Mouse (Mus musculus) forebrain, embryonic 15.5 days (tissue): Measurements from ENCODE around the gene Dgkd. TPM values are rescaled to one million over a fixed set of nuclear protein-coding genes. Genes with fewer than 3 reads are reported as not detected.
A peak's percentile ranks its signal among the peaks of the same experiment; 100 is the strongest.
"Not testable (repeated sequence)": the region's sequence is repeated elsewhere in the genome, so short reads cannot be mapped to it uniquely, and the experiment has no call there.

Source experiments
- ATAC-seq: fragments of 200-750 bp; cut with Nextera tagmentation; replicated peaks from 2 replicates; pipeline ENCODE4 v1.8.0; 2017; ENCODE audit warnings: mild to moderate bottlenecking, moderate TSS enrichment, moderate library complexity
- H3K27ac ChIP-seq: fragments of 300-500 bp; sonication (generic); replicated peaks from 2 replicates; pipeline ENCODE4 v1.5.1; 2015; ENCODE audit warnings: mild to moderate bottlenecking, inconsistent platforms
- H3K27me3 ChIP-seq: fragments of 300-500 bp; sonication (generic); 2 replicates; pipeline ENCODE4 v1.6.1; 2015; ENCODE audit warnings: inconsistent platforms
- H3K36me3 ChIP-seq: fragments of 300-500 bp; sonication (generic); 2 replicates; pipeline ENCODE4 v1.6.1; 2015; ENCODE audit warnings: mild to moderate bottlenecking, inconsistent platforms
- H3K4me1 ChIP-seq: fragments of 300-500 bp; sonication (generic); 2 replicates; pipeline ENCODE4 v1.6.1; 2015; ENCODE audit warnings: inconsistent platforms
- H3K4me2 ChIP-seq: fragments of 300-500 bp; sonication (generic); replicated peaks from 2 replicates; pipeline ENCODE4 v1.6.1; 2015; ENCODE audit warnings: mild to moderate bottlenecking, inconsistent platforms
- H3K4me3 ChIP-seq: fragments of 300-500 bp; sonication (generic); 2 replicates; pipeline ENCODE4 v1.5.1; 2015; ENCODE audit warnings: mild to moderate bottlenecking, inconsistent platforms
- H3K9ac ChIP-seq: fragments of 300-500 bp; sonication (generic); replicated peaks from 2 replicates; pipeline ENCODE4 v1.6.1; 2015; ENCODE audit warnings: mild to moderate bottlenecking, inconsistent platforms
- H3K9me3 ChIP-seq: fragments of 300-500 bp; sonication (generic); 2 replicates; pipeline ENCODE4 v1.6.1; 2016; ENCODE audit warnings: inconsistent platforms
- WGBS: fragments of 180-500 bp; shearing (Covaris S2); methylation state at CpG from one replicate; pipeline ENCODE4 v1.1.7; 2015; ENCODE audit warnings: mixed read lengths; 5-methylcytosine and 5-hydroxymethylcytosine counted together
- polyA plus RNA-seq: library from polyadenylated mRNA; unstranded; fragments of >200 nt; fragmentation: Nextera tagmentation; extraction: Ambion mirVana; gene quantifications from 2 replicates; pipeline ENCODE4 v1.2.1, GENCODE M21; 2015

Dgkd gene
- polyA plus RNA-seq = 47.1 and 50.2 TPM in 2 replicates

DNA sequence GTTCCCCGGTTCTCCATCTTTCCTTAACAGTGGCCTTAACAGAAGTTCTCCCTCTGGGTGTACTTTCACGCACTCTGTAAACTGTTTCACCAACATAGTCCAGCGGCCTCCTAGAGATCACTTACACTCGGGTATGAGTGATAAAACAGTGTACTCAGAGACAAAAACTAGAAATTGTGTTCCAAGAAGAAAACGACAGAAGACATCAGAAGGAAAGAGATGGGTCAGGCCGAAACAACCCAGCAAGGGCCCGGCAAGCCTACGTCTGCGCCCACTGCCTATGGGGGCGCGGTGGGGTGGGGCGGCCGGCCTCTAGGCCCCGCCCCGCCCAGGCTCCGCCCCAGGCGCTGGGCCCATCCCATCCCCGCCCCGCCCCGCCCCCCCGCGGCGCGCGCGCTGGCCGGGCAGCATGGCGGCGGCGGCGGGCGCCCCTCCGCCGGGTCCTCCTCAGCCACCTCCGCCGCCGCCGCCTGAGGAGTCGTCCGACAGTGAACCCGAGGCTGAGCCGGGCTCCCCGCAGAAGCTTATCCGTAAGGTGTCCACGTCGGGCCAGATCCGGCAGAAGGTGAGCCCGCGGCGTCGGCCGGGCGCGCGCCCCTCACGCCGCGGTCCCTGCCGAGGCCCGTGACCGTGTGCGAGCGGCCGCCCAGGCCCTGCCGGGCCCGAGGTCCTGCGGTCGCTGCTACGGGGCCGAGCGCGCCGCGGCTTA is at the start of gene Dgkd:
Gene Dgkd (plus strand): TSS at position 396 of the 709 bp plus-strand sequence.
- Histone ChIP-seq H3K4me2 (peak within 1 kb of the TSS; percentile 84), H3K9ac (peak within 1 kb of the TSS; percentile 81), H3K4me3 (peak within 1 kb of the TSS; percentile 78), H3K27ac (peak within 1 kb of the TSS; percentile 47), H3K27me3 (no peaks in the 10 kb centered on the region), H3K4me1 (peaks cover 23% of the 10 kb centered on the region), H3K9me3 (no peaks in the 10 kb centered on the region), H3K36me3 (no peaks in the 10 kb centered on the region)
- WGBS = 1% methylated on average over 56 of the region's 74 CpGs
- ATAC-seq = peak; percentile 95

DNA sequence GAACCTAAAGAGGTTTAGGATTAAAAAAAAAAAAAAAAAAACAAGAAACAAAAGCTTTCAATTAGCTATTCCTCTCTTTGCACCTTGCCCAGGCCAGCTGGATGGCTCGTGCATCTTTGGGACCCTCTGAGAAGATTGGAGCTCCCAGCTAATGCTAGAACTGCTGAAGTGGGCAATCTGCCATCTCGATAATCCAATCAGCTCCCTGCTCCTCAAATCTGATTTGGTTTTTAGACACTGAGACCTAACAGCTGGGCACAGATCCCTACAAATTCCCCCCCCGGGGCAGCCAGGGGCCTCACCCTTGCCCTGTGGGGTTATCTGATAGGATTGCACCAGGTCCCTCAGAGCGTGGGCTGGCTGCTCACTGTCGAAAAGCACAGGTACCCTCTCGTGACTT is 49.5 kb upstream of the Dgkd start, which contains the start of gene Sag:
Gene Sag (plus strand): TSS at position 105 of the 400 bp plus-strand sequence.
- Histone ChIP-seq H3K4me2 (no peak within 1 kb of the TSS), H3K27me3 (no peaks in the 10 kb centered on the region), H3K9me3 (no peaks in the 10 kb centered on the region), H3K27ac (no peak within 1 kb of the TSS), H3K36me3 (no peaks in the 10 kb centered on the region), H3K4me1 (no peaks in the 10 kb centered on the region), H3K9ac (no peak within 1 kb of the TSS), H3K4me3 (no peak within 1 kb of the TSS)
- WGBS = 73% methylated on average over 6 of the region's 6 CpGs
- ATAC-seq = no peak

DNA sequence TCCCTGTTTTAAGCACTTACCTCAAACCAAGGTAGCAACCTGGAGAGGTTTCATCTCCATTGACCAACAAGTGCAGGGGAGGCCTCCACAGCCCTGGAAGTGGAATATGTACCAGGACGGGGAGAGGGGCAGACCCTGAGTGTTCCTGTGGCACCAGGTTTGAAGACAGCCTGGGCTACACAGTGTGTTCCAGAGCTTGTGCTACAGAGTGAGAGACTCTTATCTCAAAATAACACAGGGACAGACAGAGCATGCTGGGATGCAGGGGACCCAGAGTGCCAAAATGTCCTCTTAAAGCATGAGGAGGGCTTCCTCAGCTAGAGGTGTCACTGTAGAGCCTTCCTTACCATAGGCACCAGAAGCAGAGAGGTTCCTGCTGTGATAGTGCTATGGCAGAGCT is 45.3 kb upstream of the Dgkd start:
- Histone ChIP-seq H3K9ac (no peak overlapping the region), H3K27me3 (no peaks in the 10 kb centered on the region), H3K9me3 (no peaks in the 10 kb centered on the region), H3K4me2 (no peak overlapping the region), H3K4me1 (no peaks in the 10 kb centered on the region), H3K27ac (no peak overlapping the region), H3K4me3 (no peak overlapping the region), H3K36me3 (no peaks in the 10 kb centered on the region)
- no peak for ATAC-seq
- 96% methylated on average over 1 of the region's 1 CpGs for WGBS

DNA sequence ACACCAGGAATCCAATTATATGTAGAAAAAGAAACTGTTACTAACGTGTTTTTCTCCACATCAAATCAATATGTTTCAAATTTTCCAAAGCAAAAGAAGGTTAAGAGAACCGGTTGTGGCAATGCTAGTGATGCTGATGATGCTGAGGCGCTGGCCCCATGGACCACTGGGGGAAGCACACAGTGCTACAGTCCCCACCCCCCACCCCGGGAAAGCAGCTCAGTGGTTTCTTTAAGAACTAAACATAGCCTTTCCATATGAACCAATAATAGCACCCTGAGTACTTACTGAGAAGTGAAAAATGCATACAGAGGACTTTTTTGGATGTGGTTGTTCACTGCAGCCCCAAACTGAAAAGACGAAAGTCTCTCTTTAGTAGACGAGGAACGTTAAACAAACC is 41.7 kb upstream of the Dgkd start:
- Histone ChIP-seq H3K9me3 (no peaks in the 10 kb centered on the region), H3K36me3 (no peaks in the 10 kb centered on the region), H3K4me3 (no peak overlapping the region), H3K9ac (no peak overlapping the region), H3K27me3 (no peaks in the 10 kb centered on the region), H3K4me2 (no peak overlapping the region), H3K4me1 (no peaks in the 10 kb centered on the region), H3K27ac (no peak overlapping the region)
- WGBS = 89% methylated on average over 7 of the region's 7 CpGs
- no peak for ATAC-seq

DNA sequence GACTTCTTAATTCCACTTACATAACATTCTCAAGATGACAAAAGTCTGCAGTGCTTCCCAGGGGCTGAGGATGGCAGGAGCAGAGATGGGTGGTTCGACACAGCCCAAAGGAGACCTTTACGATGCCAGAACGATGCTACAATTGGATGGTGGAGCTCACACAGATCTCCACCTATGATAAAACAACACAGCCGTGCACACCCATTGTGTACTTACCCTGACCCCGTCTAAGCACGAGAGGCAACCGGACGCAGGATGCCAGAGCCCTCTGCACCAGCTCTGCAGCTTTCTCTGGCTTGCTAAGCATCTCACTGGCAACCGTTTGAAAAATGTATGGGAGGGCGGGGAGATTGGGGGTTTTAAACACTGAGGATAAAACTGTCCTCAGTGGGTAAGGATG is 41.0 kb upstream of the Dgkd start:
- no peaks in the 10 kb centered on the region for H3K36me3 ChIP-seq
- H3K4me2 ChIP-seq = no peak overlapping the region
- WGBS = 86% methylated on average over 10 of the region's 10 CpGs
- no peak overlapping the region for H3K4me3 ChIP-seq
- no peaks in the 10 kb centered on the region for H3K27me3 ChIP-seq
- no peak for ATAC-seq
- no peak overlapping the region for H3K27ac ChIP-seq
- H3K9me3 ChIP-seq = no peaks in the 10 kb centered on the region
- no peak overlapping the region for H3K9ac ChIP-seq
- no peaks in the 10 kb centered on the region for H3K4me1 ChIP-seq

DNA sequence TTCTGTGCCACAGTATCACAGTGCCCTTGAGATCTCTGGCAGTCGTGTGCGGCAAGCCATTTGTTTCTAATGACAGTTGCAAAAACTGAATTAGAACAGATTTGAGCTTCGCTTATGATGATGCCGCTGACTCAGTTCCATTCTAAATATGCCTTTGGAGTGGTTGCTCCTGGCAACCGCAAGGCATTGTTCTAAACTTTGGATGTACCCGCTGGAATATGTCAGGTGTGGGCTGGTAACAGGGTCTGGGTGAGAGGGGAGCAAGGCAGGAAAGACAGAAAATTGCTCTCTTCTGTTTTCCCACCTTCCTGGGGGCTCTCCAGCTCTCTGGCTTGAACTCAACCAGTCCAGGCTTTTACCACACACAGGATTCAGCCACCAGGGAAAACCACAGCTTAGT is 39.9 kb upstream of the Dgkd start:
- H3K27ac ChIP-seq = no peak overlapping the region
- no peak overlapping the region for H3K4me3 ChIP-seq
- H3K9ac ChIP-seq = no peak overlapping the region
- no peaks in the 10 kb centered on the region for H3K9me3 ChIP-seq
- no peak overlapping the region for H3K4me2 ChIP-seq
- no peaks in the 10 kb centered on the region for H3K27me3 ChIP-seq
- no peaks in the 10 kb centered on the region for H3K36me3 ChIP-seq
- no peaks in the 10 kb centered on the region for H3K4me1 ChIP-seq
- WGBS = 75% methylated on average over 6 of the region's 6 CpGs
- ATAC-seq = no peak

DNA sequence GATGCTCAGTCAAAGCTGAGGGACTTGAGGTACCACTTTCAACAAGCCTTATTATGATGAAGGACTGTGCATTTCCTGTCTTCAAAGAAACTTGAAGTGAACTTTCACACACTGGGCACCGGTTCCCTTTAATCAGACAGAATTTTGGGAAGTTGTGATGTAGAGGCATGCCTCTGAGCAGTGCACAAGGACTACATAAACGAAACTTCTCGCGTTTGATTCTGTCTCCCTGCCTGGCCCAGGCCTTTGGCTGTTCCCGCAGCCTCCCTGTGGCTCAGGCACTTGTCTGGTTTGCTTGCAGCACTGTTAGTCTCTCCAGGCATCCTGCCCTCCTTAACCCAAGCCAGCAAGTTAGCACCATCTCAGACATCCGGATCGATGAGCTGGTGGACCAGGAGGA is 39.4 kb upstream of the Dgkd start:
- no peaks in the 10 kb centered on the region for H3K36me3 ChIP-seq
- no peak overlapping the region for H3K4me2 ChIP-seq
- WGBS = 82% methylated on average over 7 of the region's 7 CpGs
- H3K9ac ChIP-seq = no peak overlapping the region
- H3K27ac ChIP-seq = no peak overlapping the region
- H3K9me3 ChIP-seq = no peaks in the 10 kb centered on the region
- no peaks in the 10 kb centered on the region for H3K27me3 ChIP-seq
- ATAC-seq = no peak
- no peak overlapping the region for H3K4me3 ChIP-seq
- H3K4me1 ChIP-seq = no peaks in the 10 kb centered on the region

DNA sequence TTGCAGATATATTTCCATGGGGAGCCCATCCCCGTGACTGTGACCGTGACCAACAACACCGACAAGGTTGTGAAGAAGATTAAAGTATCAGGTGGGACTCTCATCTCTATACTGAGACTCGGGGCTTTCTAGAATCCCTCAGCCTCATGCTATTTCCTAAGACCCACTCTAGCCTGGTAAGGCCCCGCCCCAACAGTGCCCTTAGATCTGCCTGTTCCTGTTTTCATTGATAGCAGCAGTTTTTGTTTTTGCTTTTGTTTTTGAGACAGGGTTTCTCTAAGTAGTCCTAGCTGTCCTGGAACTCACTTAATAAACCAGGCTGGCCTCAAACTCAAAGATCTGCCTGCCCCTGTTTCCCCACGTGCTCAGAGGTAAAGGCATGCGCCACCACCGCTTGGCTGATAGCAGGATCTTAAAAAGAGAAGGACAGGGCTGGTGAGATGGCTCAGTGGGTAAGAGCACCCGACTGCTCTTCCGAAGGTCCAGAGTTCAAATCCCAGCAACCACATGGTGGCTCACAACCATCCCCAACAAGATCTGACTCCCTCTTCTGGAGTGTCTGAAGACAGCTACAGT is 28.6 kb upstream of the Dgkd start:
- H3K9ac ChIP-seq = no peak overlapping the region
- H3K9me3 ChIP-seq = no peaks in the 10 kb centered on the region
- no peaks in the 10 kb centered on the region for H3K27me3 ChIP-seq
- H3K4me1 ChIP-seq = no peaks in the 10 kb centered on the region
- H3K4me3 ChIP-seq = no peak overlapping the region
- H3K4me2 ChIP-seq = no peak overlapping the region
- no peak for ATAC-seq
- H3K36me3 ChIP-seq = no peaks in the 10 kb centered on the region
- H3K27ac ChIP-seq = no peak overlapping the region
- WGBS = 89% methylated on average over 10 of the region's 10 CpGs

DNA sequence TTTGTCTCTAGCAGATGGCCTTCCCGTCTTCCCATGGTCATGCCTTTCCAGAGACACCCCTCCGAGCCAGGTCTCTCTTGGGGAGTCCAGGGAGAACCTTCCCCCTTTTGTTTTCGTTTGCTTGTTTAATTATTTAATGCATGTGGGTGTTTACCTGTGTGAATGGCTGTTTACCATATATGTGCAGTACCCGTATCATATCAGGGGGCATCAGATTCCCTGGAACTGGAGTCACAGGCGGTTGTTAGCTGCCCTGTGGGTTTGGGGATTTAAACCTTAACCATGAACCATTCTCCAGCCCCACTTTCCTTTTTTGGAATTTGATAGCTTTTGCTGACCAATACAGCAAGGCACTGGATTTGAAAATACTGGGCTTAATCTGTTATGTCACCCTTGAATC is 27.8 kb upstream of the Dgkd start:
- WGBS = 89% methylated on average over 5 of the region's 5 CpGs
- H3K9me3 ChIP-seq = no peaks in the 10 kb centered on the region
- no peak overlapping the region for H3K4me3 ChIP-seq
- no peaks in the 10 kb centered on the region for H3K27me3 ChIP-seq
- H3K4me1 ChIP-seq = no peaks in the 10 kb centered on the region
- H3K36me3 ChIP-seq = no peaks in the 10 kb centered on the region
- no peak overlapping the region for H3K4me2 ChIP-seq
- ATAC-seq = no peak
- H3K27ac ChIP-seq = no peak overlapping the region
- H3K9ac ChIP-seq = no peak overlapping the region

DNA sequence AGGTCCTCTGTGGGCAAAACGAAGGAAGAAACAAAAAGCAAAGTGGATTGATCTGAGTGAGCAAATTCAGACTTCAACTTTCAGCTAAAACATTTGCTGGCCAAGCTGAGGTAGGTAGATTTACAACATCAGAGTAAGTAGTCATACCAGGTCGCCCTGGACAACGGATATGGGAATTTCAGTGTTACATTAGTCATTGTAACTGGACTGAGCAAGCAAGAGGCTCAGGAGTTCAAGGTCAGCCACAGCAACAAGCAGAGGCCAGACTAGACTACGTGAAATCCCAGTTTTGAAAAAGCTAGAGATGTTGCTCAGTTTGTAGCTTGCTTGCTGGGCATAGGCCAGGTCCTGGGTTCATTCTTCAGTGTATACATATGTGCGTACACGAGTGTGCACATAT is 27.1 kb upstream of the Dgkd start:
- Histone ChIP-seq H3K27me3 (no peaks in the 10 kb centered on the region), H3K4me2 (no peak overlapping the region), H3K27ac (no peak overlapping the region), H3K4me1 (no peaks in the 10 kb centered on the region), H3K4me3 (no peak overlapping the region), H3K9ac (no peak overlapping the region), H3K36me3 (no peaks in the 10 kb centered on the region), H3K9me3 (no peaks in the 10 kb centered on the region)
- no peak for ATAC-seq
- WGBS = 86% methylated on average over 6 of the region's 6 CpGs

DNA sequence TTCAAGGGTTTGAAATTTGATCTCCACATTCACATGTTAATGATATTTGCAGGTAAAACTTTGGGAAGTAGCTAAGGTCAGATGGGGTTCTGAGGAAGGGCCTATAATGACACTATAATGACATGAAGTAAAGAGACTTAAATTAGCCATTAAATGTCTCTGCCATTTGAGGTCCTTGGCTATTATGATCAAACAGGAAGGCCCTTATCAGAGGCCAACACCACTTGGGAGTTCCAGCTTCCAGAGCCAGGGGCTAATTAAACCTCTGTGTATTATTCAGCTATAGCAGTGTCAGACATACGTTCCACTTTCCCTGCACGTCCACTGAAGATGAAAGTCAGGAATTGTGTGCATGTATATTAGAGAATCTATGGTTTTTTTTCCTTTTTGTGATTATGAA is 26.6 kb upstream of the Dgkd start:
- Histone ChIP-seq H3K4me3 (no peak overlapping the region), H3K27ac (no peak overlapping the region), H3K27me3 (no peaks in the 10 kb centered on the region), H3K4me1 (no peaks in the 10 kb centered on the region), H3K9me3 (no peaks in the 10 kb centered on the region), H3K36me3 (no peaks in the 10 kb centered on the region), H3K9ac (no peak overlapping the region), H3K4me2 (no peak overlapping the region)
- ATAC-seq = no peak
- WGBS = 49% methylated on average over 2 of the region's 2 CpGs

DNA sequence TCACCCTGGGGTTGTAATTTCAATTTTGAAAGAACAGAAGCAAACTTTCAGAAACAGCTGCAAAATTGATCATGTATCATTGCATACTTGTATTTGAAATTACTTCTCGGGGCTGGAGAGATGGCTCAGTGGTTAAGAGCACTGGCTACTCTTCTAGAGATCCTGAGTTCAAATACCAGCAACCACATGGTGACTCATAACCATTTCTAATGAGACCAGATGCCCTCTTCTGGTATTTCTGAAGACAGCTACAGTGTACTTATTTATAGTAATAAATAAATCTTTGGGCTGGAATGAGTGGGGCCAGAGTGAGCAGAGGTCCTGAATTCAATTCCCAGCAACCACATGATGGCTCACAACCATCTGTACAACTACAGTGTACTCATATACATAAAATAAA is 25.6 kb upstream of the Dgkd start:
- H3K9ac ChIP-seq, H3K4me3 ChIP-seq, H3K36me3 ChIP-seq, H3K4me2 ChIP-seq, ATAC-seq, H3K9me3 ChIP-seq, H3K4me1 ChIP-seq, H3K27me3 ChIP-seq, H3K27ac ChIP-seq: not testable (repeated sequence)
- 83% methylated on average over 1 of the region's 1 CpGs for WGBS

DNA sequence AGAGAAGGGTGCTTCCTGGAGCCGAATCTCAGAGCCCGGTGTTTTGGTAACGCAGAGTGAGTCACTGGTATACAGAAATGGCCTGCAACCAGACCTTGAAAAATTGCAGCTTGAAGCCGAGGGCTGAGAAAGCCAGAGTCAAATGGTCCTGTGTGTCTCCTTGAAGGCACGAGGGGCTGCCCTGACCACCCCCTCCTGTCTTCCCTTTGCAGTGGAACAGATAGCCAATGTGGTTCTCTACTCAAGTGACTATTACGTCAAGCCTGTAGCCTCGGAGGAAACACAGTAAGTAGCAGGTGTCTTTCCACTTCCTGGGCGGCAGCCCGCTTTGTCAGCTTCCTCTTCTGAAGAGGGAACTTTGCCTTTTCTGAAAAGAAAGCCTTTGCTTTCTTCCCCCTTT is 24.9 kb upstream of the Dgkd start:
- WGBS = 82% methylated on average over 9 of the region's 9 CpGs
- H3K36me3 ChIP-seq = no peaks in the 10 kb centered on the region
- H3K4me2 ChIP-seq = no peak overlapping the region
- no peak overlapping the region for H3K4me3 ChIP-seq
- no peak overlapping the region for H3K9ac ChIP-seq
- no peak for ATAC-seq
- no peaks in the 10 kb centered on the region for H3K27me3 ChIP-seq
- H3K4me1 ChIP-seq = no peaks in the 10 kb centered on the region
- H3K9me3 ChIP-seq = no peaks in the 10 kb centered on the region
- no peak overlapping the region for H3K27ac ChIP-seq
